Mouse (Mus musculus) heart, postnatal 4 days (tissue): ENCODE measurements at regions not wholly inside any gene's neighbourhood (a gene's known extent, or its start where the extent isn't known, plus 50 kb on each side); places are given as distances from the start of the nearest gene placed in this dataset.
"Not testable (repeated sequence)": the region's sequence is repeated elsewhere in the genome, so short reads cannot be mapped to it uniquely, and the experiment has no call there.

ENCODE experiments used
- DNase-seq: peaks from one replicate; pipeline ENCODE4 v3.0.0; 2021

DNA sequence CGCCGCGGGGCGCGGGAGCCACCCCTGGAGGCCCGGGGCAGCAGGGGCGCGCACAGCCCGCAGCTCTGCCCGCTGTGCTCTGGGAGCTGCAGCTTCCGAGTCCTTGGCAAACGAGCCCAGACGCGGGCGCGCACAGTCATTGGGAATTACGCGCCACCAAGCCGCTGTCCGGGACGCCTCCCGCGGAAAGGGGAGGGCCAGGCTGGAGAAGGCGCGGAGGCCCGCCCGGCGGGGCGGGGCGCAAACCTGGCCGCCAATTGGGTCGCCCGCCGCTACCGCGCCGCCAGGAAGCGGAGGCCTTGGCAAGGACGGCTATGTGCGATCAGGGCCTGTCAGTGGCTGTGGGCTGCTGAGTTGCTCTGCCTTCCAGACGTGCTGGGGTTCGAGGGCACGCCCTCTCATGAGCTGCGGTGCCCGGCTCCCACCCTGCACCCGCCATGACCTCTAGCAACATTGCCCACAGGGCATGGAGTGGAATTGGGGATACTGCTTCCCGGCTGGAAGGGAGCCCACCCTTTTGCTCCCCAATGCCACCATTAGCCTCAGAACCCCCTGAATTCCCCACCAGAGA, 739.1 kb upstream of the Ywhaq start:
- peak; percentile 42 for DNase-seq

DNA sequence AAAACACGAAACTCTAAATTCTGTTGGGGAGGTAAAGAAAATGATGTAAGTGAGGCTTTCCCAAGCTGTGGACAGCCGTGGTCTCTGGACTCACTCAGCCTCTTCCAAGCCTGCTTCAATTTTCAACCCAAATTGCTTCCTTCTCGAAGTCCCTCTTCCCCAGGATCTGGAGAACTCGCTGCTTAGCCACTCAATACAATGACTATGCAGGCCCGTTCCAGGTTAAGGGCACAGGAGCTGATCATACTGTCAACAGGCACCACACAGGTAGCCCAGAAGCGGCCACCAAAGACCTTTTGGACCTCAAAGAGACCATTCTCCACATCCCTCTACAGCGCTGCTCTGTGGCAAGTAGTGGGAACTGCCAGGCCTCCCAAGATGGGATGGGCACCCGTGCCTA, 737.9 kb upstream of the Ywhaq start:
- not testable (repeated sequence) for DNase-seq
